In genomic region chr2:151866487-151866886, GRCm38 (mm10) we compare ENCODE assay signal across 8 mouse cellular contexts. TPM values are rescaled to one million over a fixed set of nuclear protein-coding genes. Genes with fewer than 3 reads are reported as not detected.
DNase-seq lines count a peak whose midpoint lies in the region; ATAC-seq and TF ChIP-seq lines count a peak whose summit lies in the region.
"Had no signal": no experiment of that assay in that cellular context is flagged by ENCODE, and none has a peak within 500 bp of the region (broad histone marks: within the 10 kb centered on the region; RNA-seq: fewer than 3 reads in every experiment).

No protein-coding gene starts in this region.

- no peak overlapping the region for H3K4me2 ChIP-seq in hindbrain, embryonic 12.5 days (replicated peaks)
- no peak overlapping the region for H3K4me2 ChIP-seq in stomach, embryonic 16.5 days (ENCODE audit: low read depth, low read length)
- H3K4me2 ChIP-seq: liver, embryonic 13.5 days had no signal

- H3K4me3 ChIP-seq in cortical plate, adult 2 months (ENCODE audit: insufficient read depth, low read length) = no peak overlapping the region
- H3K4me3 ChIP-seq in hindbrain, embryonic 12.5 days = no peak overlapping the region
- no peak overlapping the region for H3K4me3 ChIP-seq in stomach, embryonic 16.5 days (replicated peaks; ENCODE audit: low read length)
- H3K4me3 ChIP-seq: liver, embryonic 13.5 days had no signal

- DNase-seq in ES-CJ7 (ENCODE audit: low read depth, low spot score) (peak; percentile 81), R1 (ENCODE audit: low read depth, low spot score) (peak; percentile 79)
- DNase-seq in layer of hippocampus, adult 9-11 months = peak; percentile 35
- DNase-seq: liver, embryonic 13.5 days had no signal

- H3K9ac ChIP-seq in hindbrain, embryonic 12.5 days = no peak overlapping the region
- H3K9ac ChIP-seq in stomach, embryonic 16.5 days (ENCODE audit: low read length) = no peak overlapping the region
- H3K9ac ChIP-seq: liver, embryonic 13.5 days had no signal

- WGBS in hindbrain, embryonic 12.5 days = 45% methylated on average over 4 of the region's 4 CpGs
- 37% methylated on average over 4 of the region's 4 CpGs for WGBS in stomach, embryonic 16.5 days

- no peak overlapping the region for H3K27ac ChIP-seq in cortical plate, adult 2 months (ENCODE audit: insufficient read depth, low read length)
- H3K27ac ChIP-seq in hindbrain, embryonic 12.5 days = no peak overlapping the region
- no peak overlapping the region for H3K27ac ChIP-seq in stomach, embryonic 16.5 days (ENCODE audit: low read length)
- H3K27ac ChIP-seq: liver, embryonic 13.5 days had no signal

- H3K27me3 ChIP-seq in hindbrain, embryonic 12.5 days = no peaks in the 10 kb centered on the region
- H3K27me3 ChIP-seq in stomach, embryonic 16.5 days (ENCODE audit: control insufficient read depth, insufficient read depth, low read length) = no peaks in the 10 kb centered on the region; the same call in 1 of the 2 replicates
- H3K27me3 ChIP-seq: liver, embryonic 13.5 days had no signal

- TF ChIP-seq CTCF in cortical plate, adult 2 months (IDR thresholded peaks at IDR 0.05; ENCODE audit: extremely low read depth, insufficient read depth, low read length) = peak; percentile 73

- H3K4me1 ChIP-seq in cortical plate, adult 2 months (ENCODE audit: control insufficient read depth, insufficient read depth, low read length) = no peaks in the 10 kb centered on the region
- peaks cover 7% of the 10 kb centered on the region; the same call in 1 of the 2 replicates for H3K4me1 ChIP-seq in hindbrain, embryonic 12.5 days
- H3K4me1 ChIP-seq in stomach, embryonic 16.5 days (ENCODE audit: control insufficient read depth, insufficient read depth, low read length) = no peaks in the 10 kb centered on the region
- H3K4me1 ChIP-seq: liver, embryonic 13.5 days had no signal

- no peak for TF ChIP-seq POLR2A in cortical plate, adult 2 months (IDR thresholded peaks at IDR 0.05; ENCODE audit: extremely low read depth, insufficient read depth, low read length)

- 0 out of 2 replicates have a peak, but pooled peaks have one; percentile 51 for ATAC-seq in hindbrain, embryonic 12.5 days (ENCODE audit: low FRiP score)
- ATAC-seq in megakaryocyte progenitor cell, adult 5-6 weeks (replicated peaks; ENCODE audit: poor library complexity) = peak; percentile 83
- ATAC-seq in stomach, embryonic 16.5 days (ENCODE audit: insufficient read depth, low FRiP score) = 0 out of 2 replicates have a peak, but pooled peaks have one; percentile 57

- H3K9me3 ChIP-seq in hindbrain, embryonic 12.5 days (replicated peaks) = no peaks in the 10 kb centered on the region
- H3K9me3 ChIP-seq in stomach, embryonic 16.5 days (replicated peaks; ENCODE audit: control insufficient read depth, low read length) = no peaks in the 10 kb centered on the region
- H3K9me3 ChIP-seq: liver, embryonic 13.5 days had no signal

- H3K36me3 ChIP-seq in hindbrain, embryonic 12.5 days = no peaks in the 10 kb centered on the region
- H3K36me3 ChIP-seq in stomach, embryonic 16.5 days (ENCODE audit: control insufficient read depth, insufficient read depth, low read length) = no peaks in the 10 kb centered on the region
- H3K36me3 ChIP-seq: liver, embryonic 13.5 days had no signal

RNA-seq across cellular contexts. Expression of gene Rspo4, which starts 23.8 kb away (rescaled TPM):
- 0.11 and 0.15 TPM in 2 replicates for polyA plus RNA-seq in cortical plate, adult 2 months (2012; rRNA removed)
- polyA plus RNA-seq in hindbrain, embryonic 12.5 days (2016; fragmentation: Nextera tagmentation; extraction: Ambion mirVana) = 0.40 and 0.48 TPM in 2 replicates
- not detected in 2 replicates for total RNA-seq in megakaryocyte progenitor cell, adult 5-6 weeks (2015)
- total RNA-seq in megakaryocyte progenitor cell, adult 5-6 weeks (2017) = not detected in 2 replicates
- polyA plus RNA-seq in stomach, embryonic 16.5 days (2015; fragmentation: Nextera tagmentation; extraction: Ambion mirVana) = 0.09 TPM in 1 of 2 replicates, not detected in the other
- polyA plus RNA-seq: liver, embryonic 13.5 days had no signal

RNA-seq across cellular contexts. Expression of gene Angpt4, which starts 44.5 kb away (rescaled TPM):
- polyA plus RNA-seq in cortical plate, adult 2 months (2012; rRNA removed) = 0.09 and 0.10 TPM in 2 replicates
- polyA plus RNA-seq in hindbrain, embryonic 12.5 days (2016; fragmentation: Nextera tagmentation; extraction: Ambion mirVana) = 0.14 and 0.20 TPM in 2 replicates
- total RNA-seq in megakaryocyte progenitor cell, adult 5-6 weeks (2015) = not detected in 2 replicates
- total RNA-seq in megakaryocyte progenitor cell, adult 5-6 weeks (2017) = not detected in 2 replicates
- polyA plus RNA-seq in stomach, embryonic 16.5 days (2015; fragmentation: Nextera tagmentation; extraction: Ambion mirVana) = 0.46 and 0.81 TPM in 2 replicates
- polyA plus RNA-seq: liver, embryonic 13.5 days had no signal
